Mouse (Mus musculus): ENCODE measurements at regions not wholly inside any gene's neighbourhood (a gene's known extent, or its start where the extent isn't known, plus 50 kb on each side); places are given as distances from the start of the nearest gene placed in this dataset.
A peak's percentile ranks its signal among the peaks of the same experiment; 100 is the strongest.
"Not testable (repeated sequence)": the region's sequence is repeated elsewhere in the genome, so short reads cannot be mapped to it uniquely, and the experiment has no call there.

- no peak for DNase-seq
These were observed 256.7 kb upstream of the Ccdc54 start for GRCm38 (mm10) chr16:50847693-50848092.

- DNase-seq, result no peak
These were observed 255.6 kb upstream of the Ccdc54 start for GRCm38 (mm10) chr16:50846505-50846904.

DNA sequence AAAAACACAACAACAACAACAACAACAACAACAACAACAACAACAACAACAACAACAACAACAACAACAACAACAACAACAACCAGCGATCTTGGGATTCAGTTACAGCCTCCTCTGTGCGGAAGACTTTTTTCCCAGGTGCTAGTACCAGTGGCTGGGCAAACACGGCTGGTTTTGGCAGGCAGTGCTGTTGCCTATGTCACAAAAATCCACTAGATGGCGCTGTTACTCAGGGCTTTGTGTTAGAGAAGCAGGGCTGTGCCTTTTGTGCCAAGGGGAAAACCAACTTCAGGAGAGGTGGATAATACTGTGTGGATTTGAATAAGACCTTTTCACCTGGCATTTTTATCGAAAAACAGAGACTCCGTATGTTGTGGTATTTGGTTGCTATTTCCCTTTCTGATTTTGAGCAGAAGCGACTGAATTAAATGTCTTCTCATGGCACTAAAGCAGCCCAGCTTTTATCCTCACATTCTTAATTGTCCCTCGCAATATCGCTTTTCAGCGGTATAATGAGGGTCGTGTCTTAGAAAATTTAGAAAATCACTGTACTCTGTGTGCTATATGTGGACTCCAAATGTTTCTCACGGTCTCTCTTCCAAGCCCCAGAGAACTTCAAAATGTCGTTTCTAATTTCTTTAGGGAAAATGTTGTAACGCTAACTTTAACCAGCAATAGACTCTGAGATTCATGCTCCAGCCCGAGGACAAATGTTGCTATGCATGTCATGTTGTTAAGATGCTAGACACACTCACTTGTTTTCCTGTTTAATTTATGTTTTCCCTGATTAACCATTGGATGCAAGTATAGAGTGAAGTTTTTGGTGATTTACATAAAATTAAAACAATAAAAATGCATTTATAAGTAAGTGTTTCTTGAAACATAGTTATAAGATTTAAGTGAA is 251.0 kb upstream of the Ccdc54 start:
- peak; percentile 38 for DNase-seq

DNA sequence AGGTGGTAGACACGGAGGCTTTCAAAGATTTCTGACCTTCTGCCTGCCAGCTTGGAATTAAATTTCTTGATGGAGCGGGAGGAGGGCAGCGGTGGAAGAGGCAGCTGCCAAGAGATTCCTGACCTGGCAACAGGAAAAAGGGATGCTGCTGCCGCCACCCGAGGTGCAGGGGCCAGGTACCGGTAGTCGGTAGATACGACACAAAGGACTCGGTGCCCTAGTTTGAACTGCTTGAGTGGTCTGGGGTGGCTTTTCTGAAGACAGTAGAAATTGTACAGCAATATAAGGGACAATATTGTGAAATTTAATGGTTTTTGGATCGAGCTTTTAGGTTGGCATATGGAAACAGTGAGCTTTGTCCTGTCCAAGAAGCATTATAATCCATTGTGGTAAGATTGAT is 250.3 kb upstream of the Ccdc54 start:
- DNase-seq, result no peak

- DNase-seq, result no peak
These were observed 248.7 kb upstream of the Ccdc54 start for GRCm38 (mm10) chr16:50839665-50840064.

DNA sequence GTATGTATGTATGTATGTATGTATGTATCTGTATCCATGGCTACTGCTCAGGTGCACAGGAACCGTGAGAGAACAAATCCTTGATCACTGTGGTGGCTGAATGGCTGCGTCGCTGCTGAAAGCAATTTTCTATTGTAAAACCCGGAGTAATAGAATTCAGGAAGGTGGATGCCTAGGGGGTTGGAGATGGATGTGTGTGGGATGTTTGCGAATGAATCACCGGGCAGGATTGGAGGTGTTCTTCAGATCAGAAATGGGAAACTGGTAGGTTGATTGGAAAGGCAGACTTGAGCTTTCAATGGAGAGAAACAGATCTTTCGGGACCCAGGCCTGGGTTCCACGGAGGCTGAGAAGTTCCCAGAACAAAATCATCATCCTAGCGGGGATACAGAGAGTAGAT is 246.5 kb upstream of the Ccdc54 start:
- DNase-seq, result no peak

DNA sequence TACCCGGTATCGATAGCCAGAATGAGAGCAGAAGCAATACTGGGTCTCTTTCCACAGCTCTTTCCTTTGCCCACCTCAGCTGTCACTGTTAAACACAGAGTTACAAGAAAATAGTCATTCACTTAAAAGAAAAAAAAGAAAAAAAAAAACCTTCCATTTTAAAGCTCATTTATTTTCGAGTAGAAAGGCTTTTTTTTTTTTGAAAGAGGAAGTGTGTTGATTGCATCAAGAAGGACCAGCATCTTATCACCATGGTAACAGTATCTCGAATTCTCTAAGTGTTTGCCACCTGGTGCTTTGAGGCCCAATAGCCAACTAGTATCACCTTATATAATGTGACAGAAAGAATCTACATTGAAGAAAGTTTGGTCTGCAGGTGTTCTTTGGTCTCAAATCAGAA is 245.5 kb upstream of the Ccdc54 start:
- DNase-seq, result no peak

GRCm38 (mm10) chr16:50833357-50833756 is 242.4 kb upstream of the Ccdc54 start:
- DNase-seq, result no peak

DNA sequence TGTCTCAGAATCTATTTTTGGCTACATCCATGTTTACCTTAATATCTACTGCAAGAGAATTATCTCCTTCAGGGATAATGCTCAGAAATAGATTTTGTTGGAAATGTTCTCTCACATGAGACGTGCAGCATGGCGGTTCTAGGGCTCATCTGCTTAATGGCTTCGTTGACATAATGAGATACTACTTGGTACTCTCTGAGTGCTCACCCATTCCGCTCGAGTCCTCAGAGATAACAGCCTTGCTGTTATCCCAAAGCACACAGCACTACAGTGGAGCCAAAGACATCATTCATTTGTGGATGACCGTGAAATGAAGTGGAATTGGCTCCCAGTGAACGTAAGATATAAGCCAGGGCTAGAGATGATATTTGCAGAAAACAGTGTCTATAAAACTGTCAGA is 231.4 kb upstream of the Ccdc54 start:
- no peak for DNase-seq

- no peak for DNase-seq
These were observed 223.7 kb upstream of the Ccdc54 start for GRCm38 (mm10) chr16:50814626-50815025.

GRCm38 (mm10) chr16:50799145-50799794 is 208.3 kb upstream of the Ccdc54 start:
- DNase-seq, result peak; percentile 54

GRCm38 (mm10) chr16:50798095-50798494 is 207.1 kb upstream of the Ccdc54 start:
- no peak for DNase-seq

DNA sequence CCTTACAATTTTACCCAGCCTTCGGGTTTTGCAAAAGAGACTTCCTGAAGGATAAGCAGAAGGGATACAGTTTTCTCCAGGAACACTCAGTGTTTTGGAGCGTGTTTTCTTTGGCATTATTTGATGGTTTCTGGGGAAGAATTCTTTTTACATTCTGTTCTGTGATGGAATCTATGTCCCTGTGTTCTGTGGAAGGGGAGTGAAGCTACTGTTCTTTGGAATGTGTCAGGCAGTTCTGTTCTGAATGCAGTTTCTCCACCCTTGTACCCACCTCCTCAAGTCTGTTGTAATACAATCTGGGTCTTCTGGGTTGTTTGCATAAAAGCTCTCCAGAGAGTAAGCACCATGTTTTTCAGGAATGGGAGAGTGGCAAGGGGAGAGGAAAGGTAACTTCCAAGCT is 202.0 kb upstream of the Ccdc54 start:
- DNase-seq, result no peak

- DNase-seq, result no peak
These were observed 201.6 kb upstream of the Ccdc54 start for GRCm38 (mm10) chr16:50792506-50792905.

DNA sequence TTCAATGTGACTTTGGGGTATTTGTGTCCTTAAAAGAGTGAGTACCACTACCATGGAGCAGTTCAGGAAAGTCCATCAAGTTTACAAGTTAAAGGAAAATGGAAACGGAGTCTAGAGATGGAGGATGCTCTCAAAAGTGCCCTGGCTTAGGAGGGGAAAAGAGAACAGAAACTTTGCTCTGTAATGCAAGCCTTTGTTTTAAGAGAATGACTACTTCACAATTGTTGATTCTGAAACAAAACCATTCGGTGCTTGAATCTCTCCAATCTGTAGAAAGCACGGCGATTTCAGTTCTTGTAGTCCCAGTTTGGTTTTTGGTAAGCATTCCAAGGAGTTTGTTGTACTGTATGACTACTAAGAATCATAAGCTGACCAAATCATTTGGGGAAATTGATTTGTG is 197.7 kb upstream of the Ccdc54 start:
- no peak for DNase-seq

DNA sequence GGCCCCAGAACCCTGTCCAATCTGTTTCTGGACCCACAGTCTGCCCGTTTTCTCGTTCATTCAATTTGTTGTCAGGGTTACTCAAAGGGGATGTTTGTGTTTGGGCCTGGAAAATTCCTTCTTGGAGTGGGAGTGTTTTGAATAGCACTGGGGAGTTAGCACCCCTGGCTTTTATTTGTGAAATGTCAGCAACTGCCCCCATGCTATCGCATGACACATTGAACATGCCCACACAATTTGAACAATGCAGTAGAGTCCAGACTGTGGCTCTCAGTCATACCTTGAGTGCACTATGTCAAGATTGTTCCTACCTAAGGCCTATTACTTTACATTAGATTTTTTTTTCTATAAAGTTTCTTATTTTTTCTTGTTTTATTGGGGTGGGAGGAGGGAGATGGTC is 195.2 kb upstream of the Ccdc54 start:
- no peak for DNase-seq

- DNase-seq, result no peak
These were observed 194.4 kb upstream of the Ccdc54 start for GRCm38 (mm10) chr16:50785384-50785783.

GRCm38 (mm10) chr16:50784651-50785228 is 193.8 kb upstream of the Ccdc54 start:
- DNase-seq, result no peak

GRCm38 (mm10) chr16:50783784-50784650 is 193.1 kb upstream of the Ccdc54 start:
- no peak for DNase-seq

DNA sequence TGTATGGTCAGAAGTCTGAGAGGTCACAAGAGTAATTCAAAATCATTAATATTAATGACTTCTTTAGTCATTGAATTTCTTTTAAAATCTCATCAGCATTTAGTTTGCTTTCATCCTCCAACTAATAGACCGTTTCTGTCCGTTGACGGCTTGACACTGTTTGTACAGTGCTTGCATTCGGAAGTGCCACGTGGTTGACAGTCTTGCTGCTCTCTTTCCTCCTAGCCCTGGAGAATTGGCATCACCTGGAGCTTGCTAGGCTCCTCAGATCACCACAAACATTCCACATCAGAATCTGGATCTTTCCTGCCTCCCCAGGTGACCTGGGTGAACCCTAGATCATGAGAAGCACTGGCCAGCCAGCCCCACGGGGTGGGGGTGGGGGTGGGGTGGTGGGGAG is 192.3 kb upstream of the Ccdc54 start:
- no peak for DNase-seq

DNA sequence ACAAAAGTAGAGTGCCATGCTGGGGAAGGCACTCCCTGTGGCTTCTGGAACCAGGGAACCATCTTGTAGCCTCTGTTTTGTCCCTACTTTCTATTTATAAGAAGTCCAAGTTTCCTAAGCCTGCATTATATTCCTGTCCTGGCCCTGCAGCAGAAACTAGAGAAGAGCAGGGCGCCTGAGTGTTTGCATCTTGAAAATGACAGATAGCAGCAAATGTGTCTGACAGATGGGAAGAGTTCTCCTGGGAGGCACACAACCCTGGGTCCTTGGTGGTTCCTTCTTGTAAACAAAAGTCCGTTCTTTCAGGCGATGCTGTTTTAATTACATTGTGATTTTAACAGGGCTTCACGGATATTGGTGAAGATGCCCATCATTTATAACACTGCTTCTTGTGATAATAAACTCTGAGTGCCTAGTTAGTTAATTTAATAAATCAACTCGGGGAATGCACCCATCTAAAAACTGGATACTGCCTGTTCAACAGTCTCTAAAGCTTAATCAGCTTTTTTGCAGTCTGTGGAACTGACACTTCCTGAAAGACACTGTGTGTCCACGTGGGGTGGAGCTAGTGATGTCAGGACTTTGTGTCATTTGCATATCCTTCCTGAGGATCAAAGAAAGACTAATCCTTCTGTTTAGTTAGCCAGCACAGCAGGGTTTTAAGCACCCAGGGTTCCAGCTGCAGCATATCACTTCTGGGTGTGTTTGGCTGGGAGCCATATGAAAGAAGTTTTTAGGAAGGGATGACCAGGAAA is 188.3 kb upstream of the Ccdc54 start:
- DNase-seq, result no peak

- not testable (repeated sequence) for DNase-seq
These were observed 183.7 kb upstream of the Ccdc54 start for GRCm38 (mm10) chr16:50774699-50775098.

All from liver (tissue).